Mouse (Mus musculus) kidney, adult 8-10 months (tissue): ENCODE data around the gene Gm15107.
"Not testable (repeated sequence)": the region's sequence is repeated elsewhere in the genome, so short reads cannot be mapped to it uniquely, and the experiment has no call there.

Experiments
- DNase-seq, 2 experiments: peaks; one replicate each; pipeline ENCODE4 v3.0.0; 2022

The Gm15107 gene

GRCm38 (mm10) chrX:148180424-148180823, at the start of gene Gm15107:
TSS of gene Gm15107 (plus strand) at chrX:148180724.
- not testable (repeated sequence) for DNase-seq
